Mouse (Mus musculus): ENCODE results near the gene Rhog.

DNA sequence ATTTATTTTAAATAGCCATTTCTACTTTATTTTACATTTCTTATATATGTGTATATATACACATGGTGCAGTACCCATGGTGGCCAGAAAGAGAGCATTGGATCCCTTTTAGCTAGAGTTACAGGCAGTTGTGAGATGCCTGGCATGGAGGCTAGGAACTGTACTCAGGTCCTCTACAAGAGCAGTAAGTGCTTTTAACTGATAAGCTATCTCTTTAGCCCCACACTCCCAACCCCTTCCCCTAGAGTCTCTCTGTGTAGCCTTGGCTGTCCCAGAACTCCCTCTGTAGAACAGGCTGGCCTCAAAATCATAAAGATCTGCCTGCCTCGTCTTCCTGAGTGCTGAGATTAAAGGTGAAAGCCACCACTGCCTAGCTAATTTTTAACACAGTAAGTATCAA, 50.2 kb downstream of the Rhog start:
- TF ChIP-seq POLR2A (IDR thresholded peaks at IDR 0.05; ENCODE audit: extremely low read depth, insufficient read depth, low read length) (no peak), CTCF (IDR thresholded peaks at IDR 0.05; ENCODE audit: extremely low read depth, insufficient read depth, low read length) (no peak)
